Mouse (Mus musculus): ENCODE results near the gene Bivm. TPM values are rescaled to one million over a fixed set of nuclear protein-coding genes. Genes with fewer than 3 reads are reported as not detected.
A peak's percentile ranks its signal among the peaks of the same experiment; 100 is the strongest.

Gene Bivm
- total RNA-seq (2014; fragmentation: Nextera tagmentation), result 5.4 and 7.1 TPM in 2 replicates
- total RNA-seq (2017), result 6.7 and 11.7 TPM in 2 replicates

DNA sequence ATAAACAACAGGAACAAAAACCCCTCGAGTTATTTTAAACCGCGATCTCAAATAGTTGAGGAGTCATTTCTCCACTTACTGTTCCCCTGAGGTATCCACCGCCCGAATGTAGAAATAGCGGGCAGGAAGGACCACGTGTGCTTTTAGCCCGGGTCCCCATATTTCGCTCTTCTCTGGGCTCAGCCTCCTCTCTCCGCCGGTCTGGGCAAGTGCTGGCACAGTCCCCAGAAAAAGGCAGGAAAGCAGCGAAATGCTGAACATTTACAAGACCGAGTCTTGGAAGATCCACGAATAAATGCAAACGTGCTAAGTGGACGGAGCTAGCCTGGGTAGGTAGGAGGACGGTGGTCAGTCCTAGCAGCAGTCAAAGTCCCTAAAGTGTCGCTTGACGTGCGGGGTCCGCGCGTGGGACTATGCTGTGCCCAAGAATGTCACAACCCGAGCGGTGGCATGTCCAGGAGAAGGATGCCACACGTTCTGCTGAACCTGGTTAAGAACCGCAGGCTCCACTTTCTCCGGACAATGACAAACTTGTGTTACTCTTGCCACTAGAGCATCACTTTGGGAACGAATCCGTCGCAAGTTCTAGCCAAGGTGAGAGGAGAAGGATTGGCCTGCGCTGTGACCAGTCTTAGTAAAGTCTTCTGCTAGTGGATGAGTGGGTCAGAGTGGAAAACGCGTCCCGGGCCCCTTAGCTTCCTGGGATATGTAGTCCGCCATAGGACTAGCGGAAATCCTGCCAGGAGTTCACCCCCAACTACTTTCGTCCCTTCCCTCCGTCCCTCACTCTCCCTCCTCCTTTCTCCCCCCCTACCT is at the start of gene Bivm, which contains the start of gene Kdelc1:
TSS of gene Bivm (plus strand) at position 719 of the 816 bp plus-strand sequence.
TSS of gene Kdelc1 (minus strand) at position 570 of the 816 bp plus-strand sequence.
- peak; percentile 93 for ATAC-seq (replicated peaks; ENCODE audit: low FRiP score, low TSS enrichment, poor library complexity, severe bottlenecking)

DNA sequence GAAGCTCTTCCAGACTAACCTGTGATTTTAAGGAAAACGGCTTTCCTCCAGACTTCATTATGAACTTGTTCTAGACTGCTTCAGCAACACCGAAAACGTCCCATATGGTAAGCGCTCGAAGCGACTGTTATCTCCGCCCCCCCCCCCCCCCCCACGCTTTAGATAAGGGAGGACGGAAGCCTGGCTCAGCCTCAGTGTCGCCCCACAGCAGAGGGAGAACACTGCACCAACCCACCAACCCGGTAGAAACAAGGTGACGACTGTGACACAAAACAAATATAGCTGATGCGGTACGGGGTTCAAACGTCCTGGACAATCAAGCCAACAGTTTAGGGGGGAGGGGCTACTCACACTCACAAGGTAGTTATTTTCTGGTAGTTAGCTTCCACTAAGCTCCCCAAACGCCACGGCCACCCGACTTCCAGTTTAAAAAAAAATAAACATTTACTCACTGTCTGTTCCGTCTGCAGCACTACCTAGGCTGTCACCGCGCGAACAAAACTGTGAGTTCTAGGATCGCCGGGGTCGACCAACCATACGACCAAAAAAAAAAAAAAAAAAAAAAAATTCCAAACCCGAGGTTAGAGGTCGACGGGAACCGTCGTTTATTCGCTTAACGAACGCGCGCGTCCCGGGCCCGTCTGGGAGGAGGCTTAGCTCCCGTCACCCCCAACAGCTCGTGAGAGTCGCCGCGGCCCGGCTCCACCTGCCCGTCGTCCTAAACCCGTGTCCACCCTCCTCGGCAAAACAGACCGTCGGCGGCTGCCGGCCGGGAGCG is 17.1 kb upstream of the Bivm start:
- peak; percentile 91 for ATAC-seq (replicated peaks; ENCODE audit: low FRiP score, low TSS enrichment, poor library complexity, severe bottlenecking)

DNA sequence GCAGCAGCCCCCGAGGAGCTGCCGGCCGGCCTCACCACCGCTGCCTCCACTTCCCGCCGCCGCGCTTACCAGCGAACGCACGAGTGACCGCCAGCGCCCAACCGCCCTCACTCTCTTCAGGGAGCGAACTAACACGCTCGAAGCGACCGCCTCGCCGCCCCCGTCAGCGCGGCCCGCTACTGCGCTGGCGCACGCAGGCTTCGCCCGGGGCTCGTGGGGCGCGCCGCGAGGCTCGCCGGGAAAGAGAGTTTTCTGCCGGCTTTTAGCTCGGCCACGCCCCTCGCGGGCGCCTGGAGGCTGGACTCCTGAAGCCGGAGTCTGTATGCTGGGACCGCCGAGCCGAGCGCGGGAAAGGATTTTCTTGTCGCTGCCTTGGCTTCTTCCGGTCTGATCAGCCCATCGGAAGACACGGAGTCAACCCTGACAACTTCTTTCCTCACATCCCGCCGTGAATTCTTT is 16.5 kb upstream of the Bivm start, which contains the start of gene Tex30:
TSS of gene Tex30 (minus strand) at position 183 of the 459 bp plus-strand sequence.
- ATAC-seq (replicated peaks; ENCODE audit: low FRiP score, low TSS enrichment, poor library complexity, severe bottlenecking), result peak; percentile 94

DNA sequence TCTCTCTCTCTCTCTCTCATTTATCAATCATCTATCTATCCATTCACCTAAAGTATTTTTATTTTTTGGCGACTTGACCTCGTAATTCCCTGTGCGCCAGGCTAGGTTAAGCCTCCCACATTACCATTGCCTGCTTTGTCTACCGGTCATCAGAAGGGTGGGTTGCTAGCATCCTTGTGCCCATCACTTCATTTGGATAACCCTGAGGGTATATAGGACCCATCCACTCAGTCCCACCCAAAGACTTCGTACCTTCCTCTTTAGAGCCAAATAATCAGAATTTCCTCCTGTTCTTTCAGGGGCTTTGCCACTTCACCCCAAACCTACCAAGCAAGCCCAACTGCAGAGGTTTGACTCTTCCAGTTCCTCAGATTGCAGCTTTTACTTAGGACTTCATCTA is 15.8 kb upstream of the Bivm start:
- no peak for ATAC-seq (replicated peaks; ENCODE audit: low FRiP score, low TSS enrichment, poor library complexity, severe bottlenecking)

DNA sequence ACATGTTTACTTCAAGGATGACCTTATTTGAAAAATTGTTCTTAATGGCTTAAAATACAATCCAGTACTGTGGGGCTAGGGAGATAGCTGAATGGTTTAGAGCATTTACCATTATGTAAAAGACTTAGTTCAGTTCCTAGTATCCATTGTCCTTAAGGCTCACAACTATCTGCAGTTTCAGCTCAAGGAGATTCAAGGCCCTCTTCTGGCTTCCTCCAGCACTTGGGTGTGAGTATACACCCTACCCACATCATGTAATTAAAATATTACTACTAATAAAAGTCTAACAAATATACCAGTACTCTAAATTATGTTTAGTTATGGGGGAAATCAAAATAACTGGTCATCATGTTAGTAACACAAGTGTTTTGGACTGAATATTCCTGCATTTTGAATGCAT is 1.2 kb upstream of the Bivm start:
- ATAC-seq (replicated peaks; ENCODE audit: low FRiP score, low TSS enrichment, poor library complexity, severe bottlenecking), result no peak

DNA sequence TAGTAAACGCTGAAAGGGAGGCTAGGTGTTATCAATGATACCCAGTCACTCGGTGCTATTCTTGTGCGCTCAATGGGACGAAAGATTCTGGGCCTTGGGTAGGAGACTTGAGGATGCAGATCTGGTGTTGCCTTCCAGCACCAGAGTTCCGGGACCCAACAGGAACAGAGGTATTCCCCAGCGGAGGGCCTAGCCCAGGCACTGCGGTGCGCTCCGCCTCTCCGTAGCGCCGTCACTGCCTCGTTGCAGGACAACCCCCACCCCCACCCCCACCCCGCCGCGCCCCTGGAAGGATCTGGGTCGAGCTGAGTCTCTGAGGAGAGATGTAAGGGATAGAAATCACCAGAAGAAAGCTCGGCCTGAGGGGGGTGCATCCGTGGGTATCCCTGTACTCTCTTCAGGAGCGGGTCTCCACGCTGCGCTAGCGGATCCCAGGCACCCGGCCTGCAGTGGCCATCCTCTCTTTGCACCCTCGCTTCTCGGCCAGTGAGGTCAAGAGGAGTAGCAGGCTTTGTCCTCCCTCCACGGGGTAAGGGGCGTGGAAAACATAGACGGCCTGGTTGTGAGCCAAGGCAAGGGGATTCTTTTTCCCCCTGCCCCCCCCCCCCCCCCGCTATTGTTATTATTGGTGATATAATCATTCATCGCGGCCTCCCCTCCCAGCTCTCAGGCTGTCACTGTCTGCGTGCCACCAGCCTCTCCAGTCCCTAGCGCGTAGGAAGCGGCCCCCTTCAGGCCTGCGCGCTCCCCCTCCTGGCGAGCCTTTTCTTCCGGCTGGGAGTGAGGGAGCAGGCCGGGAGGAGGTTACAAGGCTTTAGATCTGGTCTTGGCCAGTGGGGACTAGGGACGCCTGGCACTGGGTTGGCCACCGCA is 680 bp downstream of the Bivm start:
- peak; percentile 78 for ATAC-seq (replicated peaks; ENCODE audit: low FRiP score, low TSS enrichment, poor library complexity, severe bottlenecking)

DNA sequence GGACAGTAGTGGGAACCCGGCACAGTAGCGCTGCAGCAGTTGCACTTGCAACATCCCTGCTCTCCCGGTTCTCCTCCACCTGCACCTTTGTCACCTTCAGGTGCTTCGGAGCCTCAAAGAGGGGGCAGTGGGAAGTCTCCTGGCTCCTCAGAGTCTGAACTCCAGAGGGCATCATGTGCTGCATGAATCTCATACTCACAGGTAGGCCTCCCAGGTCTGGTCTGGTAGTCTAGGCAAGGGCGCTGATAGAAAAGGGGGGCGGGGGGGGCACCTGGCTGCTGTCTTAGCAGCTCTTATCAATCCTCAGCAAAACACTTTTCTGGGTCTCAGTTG is 1.3 kb downstream of the Bivm start:
- ATAC-seq (replicated peaks; ENCODE audit: low FRiP score, low TSS enrichment, poor library complexity, severe bottlenecking), result no peak

DNA sequence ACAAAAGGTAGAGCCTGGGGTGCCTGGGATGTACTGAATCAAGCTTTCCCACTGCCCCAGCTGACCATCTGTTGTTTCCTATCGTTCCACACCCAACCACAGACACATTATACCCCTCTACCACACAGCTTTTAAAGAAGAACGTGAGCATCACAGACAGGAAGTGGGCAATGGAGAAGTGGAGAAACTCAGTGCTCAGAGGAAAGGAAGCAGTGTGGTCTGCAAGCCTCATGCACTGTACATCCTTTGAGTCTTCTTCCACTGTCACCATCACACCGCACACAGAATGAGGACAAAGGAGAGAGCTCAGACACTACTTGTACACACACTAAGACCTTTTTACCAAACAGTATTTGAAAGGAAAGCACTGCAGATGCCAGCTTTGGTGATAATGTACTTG is 3.5 kb downstream of the Bivm start:
- no peak for ATAC-seq (replicated peaks; ENCODE audit: low FRiP score, low TSS enrichment, poor library complexity, severe bottlenecking)

DNA sequence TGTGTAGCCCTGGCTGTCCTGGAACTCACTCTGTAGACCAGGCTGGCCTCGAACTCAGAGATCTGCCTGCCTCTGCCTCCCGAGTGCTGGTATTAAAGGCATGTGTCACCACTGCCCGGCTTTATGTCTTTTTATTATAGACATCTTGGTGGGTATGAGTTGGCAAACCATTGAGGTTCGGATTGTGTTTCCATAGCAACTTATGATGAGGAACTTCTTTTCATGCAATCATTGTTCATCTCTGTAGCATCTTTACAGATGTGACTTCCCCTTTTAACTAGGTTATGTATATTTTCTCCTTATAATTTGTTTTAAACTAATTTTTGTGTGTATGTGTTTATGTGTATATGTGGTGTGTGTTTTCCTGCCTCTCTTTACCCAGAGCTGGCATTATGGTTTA is 6.8 kb downstream of the Bivm start:
- ATAC-seq (replicated peaks; ENCODE audit: low FRiP score, low TSS enrichment, poor library complexity, severe bottlenecking), result no peak

DNA sequence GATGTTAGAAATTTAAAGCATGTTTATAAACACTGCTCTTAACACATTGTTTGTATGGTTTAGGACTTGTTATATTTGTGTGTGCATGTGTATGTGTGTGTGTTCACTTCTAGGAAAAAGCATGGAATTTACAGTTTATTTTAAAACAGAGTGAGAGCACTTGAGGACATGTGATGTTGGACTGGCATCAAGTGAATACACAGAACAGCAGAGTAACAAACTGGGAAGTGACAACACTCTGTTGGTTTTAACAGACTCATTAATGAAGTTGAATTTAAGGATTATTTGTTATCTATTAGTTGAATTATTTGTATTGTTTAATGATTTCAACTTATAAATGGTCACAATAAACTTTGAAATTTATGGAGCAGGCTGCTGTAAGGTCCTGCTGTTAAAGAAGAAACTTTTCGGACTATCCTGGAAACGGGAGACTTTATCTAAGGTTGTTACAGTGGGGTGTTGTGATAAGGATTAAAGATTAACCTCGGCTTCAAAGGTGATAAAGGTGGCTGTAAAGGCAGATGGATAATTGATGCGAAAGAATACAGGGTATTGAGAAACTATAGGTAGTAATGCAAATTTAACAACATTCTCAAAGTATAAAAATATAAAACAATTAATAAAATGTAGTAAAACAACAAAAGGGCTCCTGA is 11.3 kb downstream of the Bivm start:
- no peak for ATAC-seq (replicated peaks; ENCODE audit: low FRiP score, low TSS enrichment, poor library complexity, severe bottlenecking)

DNA sequence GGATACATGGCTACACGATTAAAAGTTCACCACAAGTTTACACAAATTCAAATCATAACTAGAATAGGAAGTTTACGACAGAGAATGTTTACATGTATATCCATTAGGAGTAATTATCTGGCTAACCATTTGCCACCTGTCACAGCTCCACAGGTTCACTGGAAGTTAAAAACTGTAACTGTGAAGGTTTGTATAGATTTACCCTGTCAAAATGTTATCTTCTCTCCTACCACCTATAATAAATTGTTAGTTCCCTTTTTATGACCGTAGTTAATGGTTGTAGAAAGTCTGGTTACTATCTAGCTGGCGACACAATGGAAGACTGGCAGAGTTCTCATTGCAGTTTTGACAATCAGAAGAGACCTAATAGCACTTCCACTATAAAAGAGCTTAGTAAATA is 21.5 kb downstream of the Bivm start:
- ATAC-seq (replicated peaks; ENCODE audit: low FRiP score, low TSS enrichment, poor library complexity, severe bottlenecking), result no peak

DNA sequence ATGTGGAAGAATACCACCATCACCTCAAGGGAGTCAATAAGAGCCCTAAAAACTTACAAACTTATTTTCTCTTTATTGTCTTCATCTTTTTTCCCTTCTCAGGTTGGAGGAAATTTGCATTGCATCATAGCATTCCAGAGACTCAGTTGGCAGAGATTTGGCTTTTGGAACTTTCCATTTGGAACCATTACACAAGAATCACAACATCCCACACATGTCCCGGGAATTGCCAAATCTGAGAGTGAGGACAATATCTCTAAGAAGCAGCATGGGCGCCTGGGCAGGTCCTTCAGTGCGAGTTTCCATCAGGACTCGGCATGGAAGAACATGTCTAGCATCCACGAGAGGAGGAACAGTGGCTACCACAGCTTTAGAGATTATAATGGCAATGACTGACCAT is 24.0 kb downstream of the Bivm start:
- ATAC-seq (replicated peaks; ENCODE audit: low FRiP score, low TSS enrichment, poor library complexity, severe bottlenecking), result no peak

DNA sequence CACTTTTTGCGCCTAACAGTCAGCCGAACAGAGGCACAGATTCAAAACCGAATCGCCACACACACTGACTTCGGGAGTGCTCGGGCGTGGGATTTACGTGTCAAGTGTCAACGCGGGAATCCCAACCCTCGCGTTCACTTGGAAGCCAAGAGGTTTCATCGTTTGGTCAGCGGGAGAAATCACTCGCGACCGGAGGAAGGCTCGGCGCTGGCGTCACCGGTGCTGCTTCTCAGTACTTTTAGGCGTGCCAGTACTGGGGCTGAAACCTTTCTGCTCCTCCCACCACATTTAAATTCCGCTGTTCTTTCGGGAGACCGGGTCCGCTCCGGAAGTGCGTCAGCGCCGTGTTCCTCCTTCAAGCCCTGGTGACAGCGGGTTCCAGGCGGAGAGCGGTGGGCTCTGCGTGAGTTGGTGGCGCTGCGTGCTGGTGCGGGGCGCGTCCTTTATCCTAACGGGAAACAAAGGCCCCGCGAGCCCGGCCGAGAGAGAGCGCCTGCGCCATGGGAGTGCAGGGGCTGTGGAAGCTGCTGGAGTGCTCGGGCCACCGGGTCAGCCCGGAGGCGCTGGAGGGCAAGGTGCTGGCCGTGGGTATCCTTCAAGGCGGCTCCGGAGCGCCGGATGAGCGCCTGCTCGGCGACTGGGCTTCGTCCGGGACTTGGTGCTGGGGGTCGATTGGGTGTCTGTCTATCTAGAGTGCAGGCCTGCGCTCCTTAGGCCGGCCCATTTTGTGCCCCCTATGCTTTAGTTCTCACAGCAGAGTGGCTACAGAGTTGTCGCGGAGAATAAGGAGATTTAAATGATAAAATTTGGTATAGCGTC is 29.0 kb downstream of the Bivm start, which contains the start of gene Ercc5:
TSS of gene Ercc5 (plus strand) at position 182 of the 819 bp plus-strand sequence.
- peak; percentile 97 for ATAC-seq (replicated peaks; ENCODE audit: low FRiP score, low TSS enrichment, poor library complexity, severe bottlenecking)

DNA sequence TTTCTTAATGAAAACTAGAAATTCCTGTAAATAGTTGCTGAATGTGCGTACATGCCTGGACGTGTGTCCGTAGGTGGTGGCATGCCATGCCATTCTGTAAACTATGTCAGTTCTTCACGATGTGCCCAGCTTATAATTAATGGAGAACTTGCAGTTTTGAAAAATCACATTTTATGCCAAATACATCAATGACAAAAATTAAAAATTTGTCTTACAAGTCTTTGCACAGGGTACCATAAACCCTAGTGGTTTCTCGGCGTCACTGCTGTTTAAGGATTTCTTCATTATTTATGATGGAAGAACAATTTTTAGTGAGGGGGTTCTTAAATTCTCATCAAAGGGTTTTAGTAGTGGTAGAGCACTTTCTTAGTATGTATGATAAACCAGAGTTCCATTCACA is 29.9 kb downstream of the Bivm start:
- no peak for ATAC-seq (replicated peaks; ENCODE audit: low FRiP score, low TSS enrichment, poor library complexity, severe bottlenecking)

DNA sequence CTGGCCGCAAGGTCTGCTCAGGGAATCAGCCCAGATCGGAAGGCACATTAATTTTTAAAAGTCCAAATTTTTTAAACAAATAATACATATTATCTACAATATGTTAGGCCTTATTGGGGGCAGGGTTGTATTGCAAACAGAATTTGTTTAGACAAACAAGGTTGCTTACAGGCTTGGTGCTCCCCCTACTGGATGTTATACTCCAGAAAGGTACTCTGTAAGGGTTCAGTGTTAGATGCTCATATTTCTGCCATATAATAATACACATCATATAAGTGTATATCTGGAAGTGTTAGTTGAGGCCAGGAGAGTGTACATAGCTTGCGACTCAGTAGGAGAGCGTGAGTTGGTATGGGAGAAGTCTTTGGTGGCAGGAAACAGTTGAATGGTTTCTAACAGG is 36.5 kb downstream of the Bivm start:
- peak; percentile 84 for ATAC-seq (replicated peaks; ENCODE audit: low FRiP score, low TSS enrichment, poor library complexity, severe bottlenecking)

DNA sequence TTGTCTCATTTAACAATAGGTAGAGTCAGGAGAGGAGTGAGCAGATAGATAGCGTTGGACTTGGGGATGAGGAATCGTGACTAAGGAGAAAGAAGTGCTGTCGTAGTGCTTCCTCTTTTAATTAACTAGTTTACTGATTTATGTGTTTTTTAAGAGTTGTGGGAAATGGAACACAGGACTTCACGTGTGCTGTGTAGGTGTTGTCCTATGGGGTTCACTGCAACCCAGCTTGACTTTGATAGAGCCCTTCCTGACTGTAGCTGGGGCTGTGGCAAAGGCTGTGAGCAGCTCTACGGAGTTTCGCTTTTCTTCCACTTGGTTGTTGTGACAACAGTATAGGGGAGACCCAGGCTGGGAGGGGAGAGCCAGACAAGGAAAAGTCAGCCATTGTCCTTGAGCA is 39.6 kb downstream of the Bivm start:
- no peak for ATAC-seq (replicated peaks; ENCODE audit: low FRiP score, low TSS enrichment, poor library complexity, severe bottlenecking)

DNA sequence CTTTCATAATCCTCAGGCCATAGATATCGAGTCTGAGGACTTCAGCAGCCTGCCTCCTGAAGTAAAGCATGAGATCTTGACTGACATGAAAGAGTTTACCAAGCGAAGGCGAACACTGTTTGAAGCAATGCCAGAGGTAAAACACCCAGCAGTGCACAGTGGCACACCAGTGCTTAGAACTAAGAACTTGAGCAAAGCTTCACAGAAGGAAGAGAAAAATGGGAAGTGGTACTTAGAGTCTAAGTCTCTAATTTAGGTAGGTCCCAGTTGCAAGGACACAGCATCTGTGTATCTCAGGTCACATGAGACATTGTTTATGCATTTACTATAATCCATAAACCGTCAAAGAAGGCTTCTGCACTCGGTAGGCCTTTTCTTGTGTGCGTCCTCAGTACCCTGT is 43.1 kb downstream of the Bivm start:
- ATAC-seq (replicated peaks; ENCODE audit: low FRiP score, low TSS enrichment, poor library complexity, severe bottlenecking), result no peak

DNA sequence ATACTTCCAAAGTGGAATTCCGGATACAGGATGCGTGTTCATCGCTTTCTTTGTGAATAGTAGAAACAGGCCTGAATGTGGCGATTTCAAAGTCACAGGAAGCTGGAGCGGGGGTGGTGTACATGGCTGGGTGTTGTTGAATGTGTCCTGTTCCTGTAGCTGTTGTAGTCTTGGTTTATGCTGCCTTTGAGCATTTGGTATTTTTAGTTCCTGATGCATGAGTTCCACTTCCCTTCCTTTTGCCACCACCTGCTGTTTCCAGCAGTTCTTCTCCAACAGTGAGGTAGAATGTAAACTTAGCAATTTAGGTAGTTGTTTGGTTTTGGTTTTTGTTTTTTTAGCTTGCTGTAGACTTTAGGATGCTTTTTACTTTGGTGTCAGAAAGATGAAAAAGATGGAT is 43.6 kb downstream of the Bivm start:
- no peak for ATAC-seq (replicated peaks; ENCODE audit: low FRiP score, low TSS enrichment, poor library complexity, severe bottlenecking)
